Mouse (Mus musculus) urinary bladder, postnatal 0 days (tissue): ENCODE data around the gene Btbd35f22. TPM values are rescaled to one million over a fixed set of nuclear protein-coding genes. Genes with fewer than 3 reads are reported as not detected.

Source experiments
- polyA plus RNA-seq: library from polyadenylated mRNA; unstranded; fragments of >200 nt; fragmentation: Nextera tagmentation; extraction: Ambion mirVana; gene quantifications from 2 replicates; pipeline ENCODE4 v1.2.1, GENCODE M21; 2015

Gene Btbd35f22
- not detected in 2 replicates for polyA plus RNA-seq

GRCm38 (mm10) chrX:32047529-32047928, at the start of gene Btbd35f22:
Gene Btbd35f22 (plus strand): TSS chrX:32047829.

Other genes with a start within 250 kb of the Btbd35f22 start
- not detected in 2 replicates for gene Gm21637, start 85.8 kb upstream of the Btbd35f22 start, polyA plus RNA-seq
- gene Btbd35f2, start 230.6 kb downstream of the Btbd35f22 start, polyA plus RNA-seq, result not detected in 2 replicates